Mouse (Mus musculus): ENCODE results near the gene Stat1. TPM values are rescaled to one million over a fixed set of nuclear protein-coding genes. Genes with fewer than 3 reads are reported as not detected.

The Stat1 gene
- total RNA-seq, 1 experiment, result 14.8 TPM

- no peak for TF ChIP-seq ZNF384 (IDR thresholded peaks at IDR 0.05; ENCODE audit: low read depth, low read length)
- no peak for TF ChIP-seq ZC3H11A (IDR thresholded peaks at IDR 0.05; ENCODE audit: borderline replicate concordance, low read depth, low read length)
- no peak for TF ChIP-seq CHD2 (IDR thresholded peaks at IDR 0.05; ENCODE audit: low read depth, low read length)
- no peak for TF ChIP-seq MAFK (IDR thresholded peaks at IDR 0.05; ENCODE audit: insufficient read depth, low read depth, low read length)
- TF ChIP-seq HCFC1 (IDR thresholded peaks at IDR 0.05; ENCODE audit: borderline replicate concordance, insufficient read depth, low read length), result no peak
- in situ Hi-C loops (cut with MboI; ENCODE audit: low sequenced_read_pairs in 2 of 2, unreplicated experiment in 2 of 2), result no loop called here
- Histone ChIP-seq H3K9ac (ENCODE audit: insufficient read depth, low read depth, low read length, poor library complexity, severe bottlenecking) (no peak overlapping the region), H3K27ac (ENCODE audit: insufficient read depth, low read depth, low read length, poor library complexity, severe bottlenecking) (no peak overlapping the region), H3K4me1 (ENCODE audit: control insufficient read depth in 2 of 2, insufficient read depth in 2 of 2, low read length in 2 of 2, poor library complexity in 1 of 2) (no peaks in the 10 kb centered on the region), H3K4me3 (ENCODE audit: insufficient read depth in 1 of 2, low read depth in 1 of 2, low read length in 2 of 2, poor library complexity in 1 of 2, severe bottlenecking in 1 of 2) (no peak overlapping the region), H3K36me3 (ENCODE audit: control insufficient read depth, insufficient read depth, low read length, poor library complexity, severe bottlenecking) (no peaks in the 10 kb centered on the region; the same call in 1 of the 2 replicates), H3K9me3 (ENCODE audit: control insufficient read depth, insufficient read depth, low read depth, low read length) (no peaks in the 10 kb centered on the region)
- no peak for DNase-seq (ENCODE audit: low read depth, low spot score)
Measured at GRCm38 (mm10) chr1:52142117-52142516, 22.9 kb downstream of the Stat1 start.

DNA sequence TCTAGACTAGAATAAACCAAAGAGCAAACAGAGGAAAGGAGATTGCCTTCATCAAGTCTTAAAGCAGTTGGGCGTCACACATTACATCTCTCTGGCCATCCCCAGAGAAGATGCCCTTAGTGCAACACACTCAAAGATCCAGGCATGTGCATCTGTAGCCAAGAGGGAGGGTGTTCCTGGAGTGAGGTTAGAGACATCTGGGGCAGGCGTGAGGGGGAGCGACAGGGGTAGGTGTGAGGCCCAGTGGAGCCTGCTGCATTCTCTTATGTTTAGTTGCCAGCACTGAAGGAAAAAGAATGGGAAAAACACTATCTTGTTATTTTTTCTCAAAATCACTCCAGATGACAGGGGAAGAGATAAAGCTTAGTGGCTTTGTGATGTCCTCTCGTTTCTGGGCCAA is 24.0 kb downstream of the Stat1 start:
- in situ Hi-C loops (cut with MboI; ENCODE audit: low sequenced_read_pairs in 2 of 2, unreplicated experiment in 2 of 2), result no loop called here
- TF ChIP-seq CHD2 (IDR thresholded peaks at IDR 0.05; ENCODE audit: low read depth, low read length), result no peak
- no peak for TF ChIP-seq MAFK (IDR thresholded peaks at IDR 0.05; ENCODE audit: insufficient read depth, low read depth, low read length)
- TF ChIP-seq HCFC1 (IDR thresholded peaks at IDR 0.05; ENCODE audit: borderline replicate concordance, insufficient read depth, low read length), result no peak
- no peak for TF ChIP-seq ZNF384 (IDR thresholded peaks at IDR 0.05; ENCODE audit: low read depth, low read length)
- no peak for TF ChIP-seq ZC3H11A (IDR thresholded peaks at IDR 0.05; ENCODE audit: borderline replicate concordance, low read depth, low read length)
- DNase-seq (ENCODE audit: low read depth, low spot score), result no peak
- no peak overlapping the region for H3K27ac ChIP-seq (ENCODE audit: insufficient read depth, low read depth, low read length, poor library complexity, severe bottlenecking)
- no peaks in the 10 kb centered on the region; a peak in 1 of 4 replicates for H3K4me1 ChIP-seq (ENCODE audit: control insufficient read depth in 2 of 2, insufficient read depth in 2 of 2, low read length in 2 of 2, poor library complexity in 1 of 2)
- H3K9me3 ChIP-seq (ENCODE audit: control insufficient read depth, insufficient read depth, low read depth, low read length), result no peaks in the 10 kb centered on the region
- H3K4me3 ChIP-seq (ENCODE audit: insufficient read depth in 1 of 2, low read depth in 1 of 2, low read length in 2 of 2, poor library complexity in 1 of 2, severe bottlenecking in 1 of 2), result no peak overlapping the region
- no peak overlapping the region for H3K9ac ChIP-seq (ENCODE audit: insufficient read depth, low read depth, low read length, poor library complexity, severe bottlenecking)
- no peaks in the 10 kb centered on the region; the same call in 1 of the 2 replicates for H3K36me3 ChIP-seq (ENCODE audit: control insufficient read depth, insufficient read depth, low read length, poor library complexity, severe bottlenecking)

- in situ Hi-C loops (cut with MboI; ENCODE audit: low sequenced_read_pairs in 2 of 2, unreplicated experiment in 2 of 2), result no loop called here
- no peak for DNase-seq (ENCODE audit: low read depth, low spot score)
- TF ChIP-seq MAFK (IDR thresholded peaks at IDR 0.05; ENCODE audit: insufficient read depth, low read depth, low read length) (no peak), HCFC1 (IDR thresholded peaks at IDR 0.05; ENCODE audit: borderline replicate concordance, insufficient read depth, low read length) (no peak), CHD2 (IDR thresholded peaks at IDR 0.05; ENCODE audit: low read depth, low read length) (no peak), ZC3H11A (IDR thresholded peaks at IDR 0.05; ENCODE audit: borderline replicate concordance, low read depth, low read length) (no peak), ZNF384 (IDR thresholded peaks at IDR 0.05; ENCODE audit: low read depth, low read length) (no peak)
- H3K9ac ChIP-seq (ENCODE audit: insufficient read depth, low read depth, low read length, poor library complexity, severe bottlenecking), result no peak overlapping the region
- H3K4me1 ChIP-seq (ENCODE audit: control insufficient read depth in 2 of 2, insufficient read depth in 2 of 2, low read length in 2 of 2, poor library complexity in 1 of 2), result no peaks in the 10 kb centered on the region; a peak in 1 of 4 replicates
- no peak overlapping the region for H3K4me3 ChIP-seq (ENCODE audit: insufficient read depth in 1 of 2, low read depth in 1 of 2, low read length in 2 of 2, poor library complexity in 1 of 2, severe bottlenecking in 1 of 2)
- H3K9me3 ChIP-seq (ENCODE audit: control insufficient read depth, insufficient read depth, low read depth, low read length), result no peaks in the 10 kb centered on the region
- H3K27ac ChIP-seq (ENCODE audit: insufficient read depth, low read depth, low read length, poor library complexity, severe bottlenecking), result no peak overlapping the region
- H3K36me3 ChIP-seq (ENCODE audit: control insufficient read depth, insufficient read depth, low read length, poor library complexity, severe bottlenecking), result no peaks in the 10 kb centered on the region; the same call in 1 of the 2 replicates
Measured at GRCm38 (mm10) chr1:52143596-52144156, 24.4 kb downstream of the Stat1 start.

- Histone ChIP-seq H3K36me3 (ENCODE audit: control insufficient read depth, insufficient read depth, low read length, poor library complexity, severe bottlenecking) (no peaks in the 10 kb centered on the region; the same call in 1 of the 2 replicates), H3K9me3 (ENCODE audit: control insufficient read depth, insufficient read depth, low read depth, low read length) (no peaks in the 10 kb centered on the region), H3K27ac (ENCODE audit: insufficient read depth, low read depth, low read length, poor library complexity, severe bottlenecking) (no peak overlapping the region), H3K4me3 (ENCODE audit: insufficient read depth in 1 of 2, low read depth in 1 of 2, low read length in 2 of 2, poor library complexity in 1 of 2, severe bottlenecking in 1 of 2) (no peak overlapping the region), H3K9ac (ENCODE audit: insufficient read depth, low read depth, low read length, poor library complexity, severe bottlenecking) (no peak overlapping the region), H3K4me1 (ENCODE audit: control insufficient read depth in 2 of 2, insufficient read depth in 2 of 2, low read length in 2 of 2, poor library complexity in 1 of 2) (peaks cover 0 to 5% of the 10 kb centered on the region in 2 experiments; a peak in 1 of 4 replicates)
- DNase-seq (ENCODE audit: low read depth, low spot score), result no peak
- TF ChIP-seq ZNF384 (IDR thresholded peaks at IDR 0.05; ENCODE audit: low read depth, low read length) (no peak), CHD2 (IDR thresholded peaks at IDR 0.05; ENCODE audit: low read depth, low read length) (no peak), HCFC1 (IDR thresholded peaks at IDR 0.05; ENCODE audit: borderline replicate concordance, insufficient read depth, low read length) (no peak), MAFK (IDR thresholded peaks at IDR 0.05; ENCODE audit: insufficient read depth, low read depth, low read length) (no peak), ZC3H11A (IDR thresholded peaks at IDR 0.05; ENCODE audit: borderline replicate concordance, low read depth, low read length) (no peak)
- in situ Hi-C loops (cut with MboI; ENCODE audit: low sequenced_read_pairs in 2 of 2, unreplicated experiment in 2 of 2), result no loop called here
Measured at GRCm38 (mm10) chr1:52144907-52145306, 25.7 kb downstream of the Stat1 start.

All from ES-E14 (cell line).